Mouse (Mus musculus) CH12.LX (cell line): ENCODE measurements around the gene Sumo2. TPM values are rescaled to one million over a fixed set of nuclear protein-coding genes. Genes with fewer than 3 reads are reported as not detected.

Experiments used
- DNase-seq: peaks from one replicate; pipeline ENCODE4 v3.0.0-alpha.2; 2013; ENCODE audit errors: extremely low read depth
- H3K27ac ChIP-seq: 2 replicates; pipeline ENCODE4 v1.5.1; 2012; ENCODE audit warnings: low read depth, mild to moderate bottlenecking, control low read depth, moderate library complexity; ENCODE audit not compliant: insufficient read depth
- H3K27me3 ChIP-seq: replicated peaks from 2 replicates; pipeline ENCODE3; 2012; ENCODE audit warnings: inconsistent platforms
- H3K36me3 ChIP-seq, 2 experiments: replicated peaks in 1 of 2; 2 replicates each; pipeline versions ENCODE3 to v1.6.1; 2012; ENCODE audit warnings: inconsistent platforms in 1 of 2, low read length in 1 of 2, mild to moderate bottlenecking in 1 of 2, mixed read lengths in 1 of 2, moderate library complexity in 1 of 2; ENCODE audit not compliant: control insufficient read depth in 1 of 2, insufficient read depth in 1 of 2
- H3K4me1 ChIP-seq, 2 experiments: 2 replicates each; pipeline ENCODE4 v1.6.1; 2012; ENCODE audit warnings: inconsistent platforms in 1 of 2, moderate library complexity in 1 of 2; ENCODE audit not compliant: insufficient read depth in 2 of 2, control insufficient read depth in 1 of 2
- H3K4me2 ChIP-seq: 2 replicates; pipeline ENCODE4 v1.6.1; 2012; ENCODE audit warnings: low read depth, mild to moderate bottlenecking, control low read depth; ENCODE audit not compliant: poor library complexity, insufficient read depth, severe bottlenecking
- H3K4me3 ChIP-seq, 3 experiments: fragments of 150-350 bp in 1 of 3; sonication (generic) in 1 of 3; replicated peaks in 1 of 3; 2 replicates each; pipeline versions ENCODE3 to v1.5.1; 2011 to 2012; ENCODE audit warnings: low read depth in 2 of 3, low read length in 2 of 3, mild to moderate bottlenecking in 2 of 3, moderate library complexity in 2 of 3, control low read depth in 1 of 3, improper control_type of control experiment in 1 of 3, inconsistent platforms in 1 of 3, mixed read lengths in 1 of 3; ENCODE audit not compliant: poor library complexity in 1 of 3
- H3K79me2 ChIP-seq: replicated peaks from 2 replicates; pipeline ENCODE4 v1.6.1; 2012; ENCODE audit warnings: mild to moderate bottlenecking, moderate library complexity; ENCODE audit not compliant: control insufficient read depth, poor library complexity, insufficient read depth, severe bottlenecking; ENCODE audit errors: extremely low read depth
- H3K9ac ChIP-seq: 2 replicates; pipeline ENCODE4 v1.6.1; 2012; ENCODE audit warnings: low read depth, mild to moderate bottlenecking, control low read depth, moderate library complexity; ENCODE audit not compliant: insufficient read depth
- H3K9me3 ChIP-seq: replicated peaks from 2 replicates; pipeline ENCODE3; 2012; ENCODE audit warnings: low read length, inconsistent platforms, mixed read lengths
- BHLHE40 ChIP-seq: IDR thresholded peaks from 2 replicates; pipeline ENCODE4 v1.6.1; 2011; ENCODE audit warnings: mild to moderate bottlenecking, low read depth, low read length, improper control_type of control experiment
- CHD2 ChIP-seq: IDR thresholded peaks from 2 replicates; pipeline ENCODE4 v1.6.1; 2011; ENCODE audit warnings: low read length, improper control_type of control experiment
- ETS1 ChIP-seq: conservative IDR thresholded peaks from 2 replicates; pipeline ENCODE4 v1.6.1; 2012; ENCODE audit warnings: low read depth, mild to moderate bottlenecking, inconsistent platforms, low read length, improper control_type of control experiment, moderate library complexity
- HCFC1 ChIP-seq: IDR thresholded peaks from 2 replicates; pipeline ENCODE4 v1.6.1; 2012; ENCODE audit warnings: low read depth, mild to moderate bottlenecking, inconsistent platforms, low read length, improper control_type of control experiment
- JUN ChIP-seq: IDR thresholded peaks from 2 replicates; pipeline ENCODE4 v1.6.1; 2011; ENCODE audit warnings: low read depth, mild to moderate bottlenecking, low read length, improper control_type of control experiment, moderate library complexity; ENCODE audit not compliant: insufficient read depth
- MAFK ChIP-seq: IDR thresholded peaks from 2 replicates; pipeline ENCODE4 v1.6.1; 2011; ENCODE audit warnings: low read length, improper control_type of control experiment; ENCODE audit not compliant: insufficient replicate concordance
- MAZ ChIP-seq: IDR thresholded peaks from 2 replicates; pipeline ENCODE4 v1.6.1; 2012; ENCODE audit warnings: low read depth, mild to moderate bottlenecking, inconsistent platforms, low read length, improper control_type of control experiment, moderate library complexity
- MYC ChIP-seq: IDR thresholded peaks from 2 replicates; pipeline ENCODE4 v1.6.1; 2011; ENCODE audit warnings: low read depth, mild to moderate bottlenecking, improper control_type of control experiment, low read length
- NELFE ChIP-seq: IDR thresholded peaks from 2 replicates; pipeline ENCODE4 v1.6.1; 2011; ENCODE audit warnings: low read depth, low read length, improper control_type of control experiment
- NRF1 ChIP-seq: IDR thresholded peaks from 2 replicates; pipeline ENCODE4 v1.6.1; 2014; ENCODE audit warnings: low read depth, mild to moderate bottlenecking, inconsistent platforms, low read length, improper control_type of control experiment, moderate library complexity
- PAX5 ChIP-seq: IDR thresholded peaks from 2 replicates; pipeline ENCODE4 v1.6.1; 2012; ENCODE audit warnings: low read length, inconsistent platforms, mixed read lengths
- POLR2A ChIP-seq: IDR thresholded peaks from 2 replicates; pipeline ENCODE4 v1.6.1; 2011; ENCODE audit warnings: low read depth, mild to moderate bottlenecking, improper control_type of control experiment, low read length
- POLR2AphosphoS2 ChIP-seq: IDR thresholded peaks from 2 replicates; pipeline ENCODE4 v1.6.1; 2011; ENCODE audit warnings: low read depth, low read length, improper control_type of control experiment
- RAD21 ChIP-seq: IDR thresholded peaks from 2 replicates; pipeline ENCODE4 v1.6.1; 2011; ENCODE audit warnings: low read depth, mild to moderate bottlenecking, low read length, improper control_type of control experiment, moderate library complexity
- USF1 ChIP-seq: IDR thresholded peaks from 2 replicates; pipeline ENCODE4 v1.6.1; 2014; ENCODE audit warnings: low read depth, mild to moderate bottlenecking, inconsistent platforms, low read length, improper control_type of control experiment
- USF2 ChIP-seq: conservative IDR thresholded peaks from 2 replicates; pipeline ENCODE4 v1.6.1; 2011; ENCODE audit warnings: low read depth, low read length, improper control_type of control experiment
- ZC3H11A ChIP-seq: IDR thresholded peaks from 2 replicates; pipeline ENCODE4 v1.6.1; 2012; ENCODE audit warnings: low read depth, mild to moderate bottlenecking, inconsistent platforms, low read length, improper control_type of control experiment
- ZKSCAN1 ChIP-seq: IDR thresholded peaks from 2 replicates; pipeline ENCODE4 v1.6.1; 2012; ENCODE audit warnings: low read depth, inconsistent platforms, low read length, improper control_type of control experiment, borderline replicate concordance
- ZMIZ1 ChIP-seq: IDR thresholded peaks from 2 replicates; pipeline ENCODE4 v1.6.1; 2012; ENCODE audit warnings: low read depth, mild to moderate bottlenecking, inconsistent platforms, low read length, improper control_type of control experiment
- ZNF384 ChIP-seq: IDR thresholded peaks from 2 replicates; pipeline ENCODE4 v1.6.1; 2012; ENCODE audit warnings: low read depth, low read length, improper control_type of control experiment, inconsistent platforms
- dilution Hi-C: fragments of 300-500 bp; cut with MboI; formaldehyde crosslinking; loops from 2 replicates; pipeline ENCODE4 v1.14.3; 2020; ENCODE audit warnings: low sequenced_read_pairs; ENCODE audit not compliant: extremely low pct_unique_long_range_greater_than_20kb, extremely low pct_ligation_motif_present
- in situ Hi-C: fragments of 300-500 bp; cut with MboI; formaldehyde crosslinking; loops from 3 replicates; pipeline ENCODE4 v1.14.3; 2019; ENCODE audit warnings: low sequenced_read_pairs, low pct_ligation_motif_present, low pct_unique_long_range_greater_than_20kb, mixed read lengths
- polyA plus RNA-seq: library from polyadenylated mRNA; unstranded; fragments of >175 nt; gene quantifications from 2 replicates; pipeline ENCODE4 v1.2.1, GENCODE M21; 2012; ENCODE audit warnings: low read depth; ENCODE audit not compliant: insufficient read length
- total RNA-seq, 2 experiments: library from RNA; depleted of rRNA; stranded (reverse); fragments of 300-350 nt in 1 of 2; fragments of >200 nt in 1 of 2; gene quantifications; 2 replicates each; pipeline ENCODE4 v1.2.3; 2012 to 2014

The Sumo2 gene
- total and polyA plus RNA-seq, 3 experiments: 480 to 1,752 (median 1,020) TPM

DNA sequence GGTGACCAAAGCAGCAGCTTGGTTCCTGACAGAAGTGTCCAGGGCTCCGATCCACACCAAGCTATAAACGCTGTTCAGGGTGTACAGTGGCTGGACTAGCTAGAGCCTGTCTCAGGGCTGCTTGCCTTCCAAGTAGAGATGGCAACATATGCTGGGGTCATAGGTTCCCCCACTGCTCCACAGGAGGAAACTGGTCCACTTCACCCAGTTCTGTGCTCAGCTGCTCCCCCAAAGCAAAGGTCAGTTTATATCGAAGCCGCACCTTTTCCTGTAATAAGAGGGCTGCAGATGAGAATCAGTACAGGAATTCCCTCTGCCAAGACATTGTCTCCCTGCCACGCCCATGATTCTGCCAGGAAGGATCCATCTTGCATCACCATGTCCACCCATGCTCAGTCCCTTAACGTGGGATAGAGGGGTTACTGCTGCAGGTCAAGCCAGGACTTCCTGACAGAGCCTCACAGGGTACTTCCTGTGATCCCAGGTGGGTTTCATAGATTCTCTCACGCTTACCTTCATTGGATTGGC, 49.6 kb upstream of the Sumo2 start:
- Histone ChIP-seq H3K27me3 (no peaks in the 10 kb centered on the region), H3K4me2 (no peak overlapping the region), H3K4me1 (peaks cover 20 to 49% of the 10 kb centered on the region in 2 experiments), H3K27ac (no peak overlapping the region), H3K79me2 (no peaks in the 10 kb centered on the region), H3K36me3 (peaks cover 95 to 97% of the 10 kb centered on the region in 2 experiments), H3K9ac (no peak overlapping the region), H3K4me3 (no peak overlapping the region), H3K9me3 (no peaks in the 10 kb centered on the region)
- in situ Hi-C loops (no loop called here), dilution Hi-C loops (no loop called here)
- no peak for DNase-seq
- TF ChIP-seq HCFC1 (no peak), POLR2A (peak; percentile 28; the same call in 1 of the 2 replicates), POLR2AphosphoS2 (0 out of 2 replicates have a peak, but pooled peaks have one; percentile 22), CHD2 (peak; percentile 16; the same call in 1 of the 2 replicates)

DNA sequence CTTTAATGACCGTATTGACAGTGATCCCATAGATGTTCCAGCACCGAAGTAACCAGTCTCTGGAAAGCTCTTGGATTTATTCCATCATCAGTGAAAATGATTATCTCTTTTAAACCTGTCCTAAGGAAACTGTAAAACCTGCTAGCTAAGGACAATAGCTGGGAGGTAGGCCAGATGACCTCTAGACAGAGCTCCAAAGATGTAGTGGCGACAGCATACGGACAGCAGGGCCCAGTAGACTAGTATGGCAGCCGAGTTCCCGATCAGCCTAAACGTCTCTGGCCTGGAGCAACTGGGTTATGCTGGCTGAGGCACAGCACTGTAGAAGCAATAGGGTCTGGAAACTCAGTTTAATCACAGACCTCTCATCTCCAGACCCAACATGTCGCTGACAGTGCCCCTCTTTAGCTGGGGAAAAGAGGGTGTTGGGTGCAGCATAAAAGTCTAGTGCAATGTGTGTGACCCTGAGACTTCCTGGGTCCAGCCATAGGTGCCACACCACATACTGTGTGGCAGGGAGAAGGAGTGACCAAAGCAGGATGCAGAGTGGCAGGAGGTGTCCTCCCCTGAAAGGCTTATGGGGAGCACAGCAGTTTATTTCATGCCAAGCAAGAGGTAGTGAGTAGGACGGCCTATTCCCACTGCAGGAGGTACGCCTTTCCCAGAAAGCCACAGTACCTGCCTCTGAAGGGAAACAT, 48.4 kb upstream of the Sumo2 start:
- Histone ChIP-seq H3K9me3 (no peaks in the 10 kb centered on the region), H3K4me1 (peaks cover 20 to 46% of the 10 kb centered on the region in 2 experiments), H3K4me3 (no peak overlapping the region), H3K36me3 (peaks cover 92 to 97% of the 10 kb centered on the region in 2 experiments), H3K4me2 (no peak overlapping the region), H3K27me3 (no peaks in the 10 kb centered on the region), H3K27ac (peak overlapping the region; percentile 25; the same call in 1 of the 2 replicates)
- dilution Hi-C loops: no loop called here
- DNase-seq: no peak
- TF ChIP-seq ZMIZ1: peak; percentile 9; the same call in 1 of the 2 replicates
- no peak for TF ChIP-seq NELFE
- 0 out of 2 replicates have a peak, but pooled peaks have one; percentile 6 for TF ChIP-seq POLR2A
- TF ChIP-seq, all 38 proteins: peak for 2
- in situ Hi-C loops: no loop called here
- no peak overlapping the region for H3K9ac ChIP-seq
- no peaks in the 10 kb centered on the region for H3K79me2 ChIP-seq

DNA sequence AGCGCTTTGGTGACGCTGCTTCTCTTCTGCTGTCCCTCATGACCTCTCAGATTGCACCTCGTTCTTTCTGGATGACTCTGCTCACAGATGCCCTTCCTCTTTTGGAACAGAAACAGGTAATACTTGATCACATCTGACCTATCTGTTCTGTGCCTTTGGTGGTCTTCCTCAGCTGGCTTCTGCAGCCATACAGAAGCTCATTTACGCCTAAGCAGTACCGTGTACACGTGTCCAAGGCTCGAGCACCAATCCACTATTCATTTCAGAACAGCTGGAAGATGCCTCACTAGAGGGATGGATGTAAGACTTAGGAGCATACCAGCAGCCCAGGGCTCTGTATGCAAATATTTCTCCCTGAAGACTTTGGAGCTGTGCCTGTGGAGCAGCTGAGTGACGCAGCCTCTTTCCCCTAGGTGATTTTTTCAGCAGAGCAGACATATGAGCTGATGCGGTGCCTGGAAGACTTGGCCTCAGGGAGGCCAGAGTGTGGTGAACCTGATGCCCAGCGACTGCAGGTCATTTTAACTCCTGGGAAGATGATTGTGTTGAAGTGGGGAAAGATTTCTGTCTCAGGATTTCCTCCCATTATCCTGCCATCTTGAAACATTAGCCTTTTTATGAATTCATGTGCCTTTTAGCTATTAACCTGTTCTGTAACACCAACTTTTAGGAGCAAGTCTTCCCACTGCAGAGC, 47.0 kb upstream of the Sumo2 start:
- in situ Hi-C loops (no loop called here), dilution Hi-C loops (no loop called here)
- H3K27me3 ChIP-seq: no peaks in the 10 kb centered on the region
- no peak overlapping the region for H3K4me3 ChIP-seq
- peaks cover 95 to 99% of the 10 kb centered on the region in 2 experiments for H3K36me3 ChIP-seq
- peak overlapping the region; percentile 41 for H3K4me2 ChIP-seq
- peak overlapping the region; percentile 87 for H3K27ac ChIP-seq
- no peaks in the 10 kb centered on the region for H3K79me2 ChIP-seq
- H3K9ac ChIP-seq: 0 out of 2 replicates have a peak overlapping the region, but pooled peaks have one; percentile 1
- DNase-seq: peak; percentile 74
- no peaks in the 10 kb centered on the region for H3K9me3 ChIP-seq
- peaks cover 24 to 61% of the 10 kb centered on the region in 2 experiments for H3K4me1 ChIP-seq
- TF ChIP-seq USF2 (no peak; the same call in 1 of the 2 replicates), BHLHE40 (peak; percentile 83), ETS1 (peak; percentile 75), ZNF384 (peak; percentile 47), NELFE (no peak), CHD2 (0 out of 2 replicates have a peak, but pooled peaks have one; percentile 37), MAZ (no peak), RAD21 (no peak), MYC (peak; percentile 13; the same call in 1 of the 2 replicates), PAX5 (no peak), HCFC1 (no peak), NRF1 (no peak), POLR2AphosphoS2 (peak; percentile 97), MAFK (0 out of 2 replicates have a peak, but pooled peaks have one; percentile 27), USF1 (no peak), ZKSCAN1 (no peak), JUN (no peak), ZC3H11A (no peak), POLR2A (peak; percentile 37; the same call in 1 of the 2 replicates)
